Comparison of ENCODE assay signal across 8 mouse cellular contexts in the genomic region with DNA sequence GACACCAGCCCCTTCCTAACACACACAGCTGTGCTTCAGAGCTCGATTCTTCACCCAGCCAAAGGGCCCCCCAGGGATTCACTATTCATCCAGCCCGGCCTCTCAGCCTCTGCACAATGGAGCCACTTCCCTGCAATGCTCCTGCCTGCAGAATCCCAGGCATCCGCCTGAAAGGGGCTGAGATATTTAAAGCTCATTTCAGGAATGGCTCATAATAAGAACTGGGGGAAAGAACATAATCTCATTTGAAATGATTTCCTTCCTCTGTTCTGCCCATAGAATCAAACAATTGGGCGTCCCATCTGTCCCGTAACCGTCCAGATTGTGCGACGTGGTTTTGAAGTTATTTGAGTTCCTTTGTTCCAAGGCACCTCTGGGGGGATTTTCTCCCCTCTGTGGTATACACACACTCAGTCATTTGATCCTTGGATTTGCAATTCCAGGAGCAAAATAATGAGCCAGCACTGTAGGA. TPM values are rescaled to one million over a fixed set of nuclear protein-coding genes. Genes with fewer than 3 reads are reported as not detected.
DNase-seq lines count a peak whose midpoint lies in the region; ATAC-seq lines count a peak whose summit lies in the region.
"Had no signal": no experiment of that assay in that cellular context is flagged by ENCODE, and none has a peak within 500 bp of the region (broad histone marks: within the 10 kb centered on the region; RNA-seq: fewer than 3 reads in every experiment).

No protein-coding gene starts in this region.

- no peak overlapping the region for H3K9ac ChIP-seq in heart, embryonic 13.5 days

- no peak overlapping the region for H3K4me3 ChIP-seq in heart, embryonic 13.5 days

- H3K4me1 ChIP-seq in heart, embryonic 13.5 days = peaks cover 37% of the 10 kb centered on the region

- WGBS in heart, embryonic 13.5 days = 35% methylated on average over 8 of the region's 8 CpGs

- no peak for ATAC-seq in heart, embryonic 13.5 days (ENCODE audit: extremely low read depth, insufficient number of reproducible peaks, low FRiP score, low TSS enrichment)
- ATAC-seq: Patski had no signal

- H3K4me2 ChIP-seq in heart, embryonic 13.5 days = no peak overlapping the region

- H3K36me3 ChIP-seq in heart, embryonic 13.5 days = no peaks in the 10 kb centered on the region

- H3K9me3 ChIP-seq in heart, embryonic 13.5 days = 0 out of 2 replicates have a peak, but pooled peaks cover 7% of the 10 kb centered on the region

- H3K27me3 ChIP-seq in heart, embryonic 13.5 days (replicated peaks) = no peaks in the 10 kb centered on the region
- H3K27me3 ChIP-seq: Patski had no signal

- peak overlapping the region; percentile 66 for H3K27ac ChIP-seq in heart, embryonic 13.5 days (replicated peaks)

- peak; percentile 21 for DNase-seq in ZHBTc4 (ENCODE audit: low read depth, low spot score)
- peak; percentile 82 for DNase-seq in embryo, embryonic 11 days
- DNase-seq in mesoderm, embryonic 11.5 days (ENCODE audit: low read depth, low spot score) = peak; percentile 73
- no peak for DNase-seq in left cerebral cortex, adult 11 months (ENCODE audit: low spot score)
- no peak for DNase-seq in thymus, postnatal 10 days (ENCODE audit: low spot score in 2 of 2)
- no peak for DNase-seq in left cerebral cortex, adult 18-20 months (ENCODE audit: low spot score in 2 of 2)

RNA-seq across cellular contexts. Expression of a gene that starts 48.4 kb away (rescaled TPM):
- 7.7 and 8.8 TPM in 2 replicates for polyA plus RNA-seq in heart, embryonic 13.5 days (2015; fragmentation: Nextera tagmentation; extraction: Ambion mirVana)
- 1 to 10 TPM in 1 of 2 experiments, under 1 TPM in 1; 0.77 to 1.1 TPM for total RNA-seq in left cerebral cortex, adult 18-20 months (2021)

Comparison
In these comparisons a context has a peak if more than half of its experiments do, and no peak if none do; other contexts are left out.
1. DNase-seq: peak in ZHBTc4 (single experiment), embryo, embryonic 11 days (single experiment) and mesoderm, embryonic 11.5 days (single experiment); none in left cerebral cortex, adult 11 months (single experiment), thymus, postnatal 10 days (0 of 2) and left cerebral cortex, adult 18-20 months (0 of 2).